Mouse (Mus musculus) limb, embryonic 11.5 days (tissue): ENCODE data around the gene Eftud2. TPM values are rescaled to one million over a fixed set of nuclear protein-coding genes. Genes with fewer than 3 reads are reported as not detected.

ENCODE experiments used
- ATAC-seq: fragments of 200-750 bp; cut with Nextera tagmentation; 2 replicates; pipeline ENCODE4 v1.8.0; 2017; ENCODE audit warnings: low read depth; ENCODE audit not compliant: insufficient number of reproducible peaks, low FRiP score, low TSS enrichment
- DNase-seq: peaks from one replicate; pipeline ENCODE4 v3.0.0-alpha.2; 2015; ENCODE audit warnings: low spot score
- H3K27ac ChIP-seq: fragments of 300-500 bp; sonication (generic); replicated peaks from 2 replicates; pipeline ENCODE4 v1.5.1; 2014; ENCODE audit warnings: low read depth, mild to moderate bottlenecking, low read length
- H3K27me3 ChIP-seq: fragments of 300-500 bp; sonication (generic); 2 replicates; pipeline ENCODE4 v1.6.1; 2014; ENCODE audit warnings: mild to moderate bottlenecking, low read length, mixed read lengths; ENCODE audit not compliant: control insufficient read depth, insufficient read depth
- H3K36me3 ChIP-seq: fragments of 300-500 bp; sonication (generic); 2 replicates; pipeline ENCODE4 v1.6.1; 2014; ENCODE audit warnings: mild to moderate bottlenecking, low read length, moderate library complexity, mixed read lengths; ENCODE audit not compliant: control insufficient read depth, insufficient read depth
- H3K4me1 ChIP-seq: fragments of 300-500 bp; sonication (generic); 2 replicates; pipeline ENCODE4 v1.6.1; 2014; ENCODE audit warnings: low read length, mixed read lengths; ENCODE audit not compliant: control insufficient read depth, insufficient read depth
- H3K4me2 ChIP-seq: fragments of 300-500 bp; sonication (generic); 2 replicates; pipeline ENCODE4 v1.6.1; 2014; ENCODE audit warnings: low read depth, mild to moderate bottlenecking, moderate library complexity; ENCODE audit not compliant: severe bottlenecking
- H3K4me3 ChIP-seq: fragments of 300-500 bp; sonication (generic); 2 replicates; pipeline ENCODE4 v1.5.1; 2014; ENCODE audit warnings: low read depth, low read length
- H3K9ac ChIP-seq: fragments of 300-500 bp; sonication (generic); 2 replicates; pipeline ENCODE4 v1.6.1; 2014; ENCODE audit warnings: mild to moderate bottlenecking, low read length
- H3K9me3 ChIP-seq: fragments of 300-500 bp; sonication (generic); 2 replicates; pipeline ENCODE4 v1.6.1; 2016; ENCODE audit warnings: low read length; ENCODE audit not compliant: control insufficient read depth
- WGBS: fragments of 180-500 bp; shearing (Covaris S2); extraction: QIAGEN DNeasy Blood & Tissue Kit; methylation state at CpG from one replicate; pipeline ENCODE4 v1.1.7; 2014; 5-methylcytosine and 5-hydroxymethylcytosine counted together
- polyA plus RNA-seq: library from polyadenylated mRNA; unstranded; fragments of >200 nt; fragmentation: Nextera tagmentation; extraction: Ambion mirVana; gene quantifications from 2 replicates; pipeline ENCODE4 v1.2.1, GENCODE M21; 2014

The Eftud2 gene
- polyA plus RNA-seq, 1 experiment from 2014 or later = 276 TPM

- H3K36me3 ChIP-seq = no peaks in the 10 kb centered on the region
- H3K27me3 ChIP-seq = no peaks in the 10 kb centered on the region
These were observed 60.9 kb downstream of the Eftud2 start for GRCm38 (mm10) chr11:102819783-102820385.

GRCm38 (mm10) chr11:102819021-102819782 lies 61.6 kb downstream of the Eftud2 start, which contains the start of gene Gjc1:
Gene Gjc1, minus strand, starts transcription at chr11:102819700.
- DNase-seq (peak; percentile 85), ATAC-seq (peak; percentile 73)
- Histone ChIP-seq H3K4me3 (peak within 1 kb of the TSS; percentile 95), H3K9me3 (no peaks in the 10 kb centered on the region), H3K27ac (peak within 1 kb of the TSS; percentile 100), H3K36me3 (no peaks in the 10 kb centered on the region), H3K27me3 (no peaks in the 10 kb centered on the region), H3K4me1 (peaks cover 6% of the 10 kb centered on the region; the same call in 1 of the 2 replicates), H3K9ac (peak within 1 kb of the TSS; percentile 100), H3K4me2 (peak within 1 kb of the TSS; percentile 82)
- 0% methylated on average over 59 of the region's 97 CpGs for WGBS

More at GRCm38 (mm10) chr11:102819783-102820385, 60.9 kb downstream of the Eftud2 start:
- peak overlapping the region; percentile 100 for H3K27ac ChIP-seq
- H3K4me1 ChIP-seq = peaks cover 6% of the 10 kb centered on the region; the same call in 1 of the 2 replicates
- peak overlapping the region; percentile 82 for H3K4me2 ChIP-seq
- ATAC-seq = peak; percentile 61; the same call in 1 of the 2 replicates
- H3K9ac ChIP-seq = peak overlapping the region; percentile 100
- no peak for DNase-seq
- 2% methylated on average over 14 of the region's 14 CpGs for WGBS
- no peaks in the 10 kb centered on the region for H3K9me3 ChIP-seq
- peak overlapping the region; percentile 95 for H3K4me3 ChIP-seq

DNA sequence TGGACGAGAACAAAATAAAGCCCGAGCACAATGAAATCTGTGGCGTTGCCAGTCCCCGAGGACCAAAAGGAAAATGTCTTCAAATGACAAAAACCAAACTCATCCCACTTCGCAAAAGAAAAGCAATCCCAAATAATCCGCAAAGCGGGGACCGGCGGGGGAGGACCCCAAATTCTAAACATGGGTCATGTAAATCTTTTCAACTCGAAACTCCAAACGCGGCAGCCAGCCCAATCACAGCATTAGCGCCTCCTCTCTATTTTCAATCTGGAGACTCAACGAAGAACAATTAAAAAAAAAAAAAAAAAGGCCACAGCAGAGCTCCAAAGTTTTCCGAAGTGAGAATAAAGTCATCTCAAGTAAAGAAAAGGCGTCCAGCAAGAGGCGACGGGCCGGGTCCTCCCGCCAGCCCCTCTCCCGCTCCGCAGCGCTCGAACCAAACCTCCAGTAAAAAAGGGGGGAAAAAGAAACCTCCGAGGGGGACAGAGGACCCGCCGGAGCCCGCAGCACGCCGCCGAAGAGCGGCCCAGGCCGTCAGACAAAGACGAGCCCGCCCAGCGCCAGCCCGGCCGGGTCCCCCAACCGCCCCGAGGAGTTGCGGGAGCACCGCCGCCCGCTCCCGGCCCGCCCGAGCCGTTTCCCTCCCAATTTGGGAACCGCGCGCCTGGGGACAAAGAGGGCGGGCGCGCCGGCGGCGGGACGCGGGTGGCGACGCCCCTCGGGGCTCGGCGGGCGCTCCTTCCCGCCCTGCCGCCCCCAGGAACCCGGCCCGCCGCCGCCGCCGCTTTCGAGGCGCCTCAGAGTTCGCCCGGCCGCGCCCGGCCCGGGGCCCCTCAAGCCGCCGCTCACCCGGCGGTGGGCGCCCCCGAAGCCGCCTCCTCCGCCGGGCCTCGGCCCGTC lies 62.4 kb downstream of the Eftud2 start:
- H3K36me3 ChIP-seq = no peaks in the 10 kb centered on the region
- ATAC-seq (0 out of 2 replicates have a peak, but pooled peaks have one; percentile 7), DNase-seq (peak; percentile 71)
- H3K27me3 ChIP-seq = no peaks in the 10 kb centered on the region
- H3K27ac ChIP-seq = peak overlapping the region; percentile 100
- under 1% methylated on average over 63 of the region's 92 CpGs for WGBS
- no peaks in the 10 kb centered on the region for H3K9me3 ChIP-seq
- H3K9ac ChIP-seq = peak overlapping the region; percentile 100
- H3K4me2 ChIP-seq = peak overlapping the region; percentile 82
- peak overlapping the region; percentile 95 for H3K4me3 ChIP-seq
- peaks cover 6% of the 10 kb centered on the region; the same call in 1 of the 2 replicates for H3K4me1 ChIP-seq

GRCm38 (mm10) chr11:102814881-102815280 lies 65.9 kb downstream of the Eftud2 start:
- Histone ChIP-seq H3K27ac (no peak overlapping the region), H3K4me2 (no peak overlapping the region), H3K9me3 (no peaks in the 10 kb centered on the region), H3K36me3 (peaks cover 6% of the 10 kb centered on the region; the same call in 1 of the 2 replicates), H3K4me3 (no peak overlapping the region), H3K9ac (no peak overlapping the region), H3K4me1 (peaks cover 8% of the 10 kb centered on the region; the same call in 1 of the 2 replicates), H3K27me3 (no peaks in the 10 kb centered on the region)
- ATAC-seq (no peak), DNase-seq (no peak)

- no peaks in the 10 kb centered on the region for H3K27me3 ChIP-seq
- no peak overlapping the region for H3K4me2 ChIP-seq
- H3K27ac ChIP-seq = no peak overlapping the region
- H3K4me3 ChIP-seq = no peak overlapping the region
- no peak overlapping the region for H3K9ac ChIP-seq
- peaks cover 5% of the 10 kb centered on the region; the same call in 1 of the 2 replicates for H3K4me1 ChIP-seq
- DNase-seq (no peak), ATAC-seq (no peak)
- 60% methylated on average over 4 of the region's 4 CpGs for WGBS
- peaks cover 6% of the 10 kb centered on the region; the same call in 1 of the 2 replicates for H3K36me3 ChIP-seq
- H3K9me3 ChIP-seq = no peaks in the 10 kb centered on the region
These were observed 69.9 kb downstream of the Eftud2 start for GRCm38 (mm10) chr11:102810721-102811485.

DNA sequence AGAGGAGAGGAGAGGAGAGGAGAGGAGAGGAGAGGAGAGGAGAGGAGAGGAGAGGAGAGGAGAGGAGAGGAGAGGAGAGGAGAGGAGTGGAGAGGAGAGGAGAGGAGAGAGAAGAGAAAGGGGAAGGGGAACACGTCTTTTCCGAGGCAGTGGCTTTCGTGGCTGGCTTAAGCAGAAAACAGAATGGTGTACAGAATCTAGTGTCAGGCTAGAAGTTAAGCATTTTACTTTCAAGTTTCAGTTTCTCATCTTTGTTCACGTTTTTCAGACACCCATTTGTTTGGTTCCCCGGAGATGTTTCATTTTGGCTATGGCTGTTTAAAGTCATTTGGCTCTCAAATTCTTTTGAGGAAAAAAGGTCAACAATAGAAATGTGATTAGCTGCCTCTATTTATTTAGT lies 72.5 kb downstream of the Eftud2 start:
- Histone ChIP-seq H3K27me3 (no peaks in the 10 kb centered on the region), H3K36me3 (peaks cover 13% of the 10 kb centered on the region; the same call in 1 of the 2 replicates), H3K4me2 (no peak overlapping the region), H3K27ac (no peak overlapping the region), H3K4me1 (0 out of 2 replicates have a peak, but pooled peaks cover 2% of the 10 kb centered on the region), H3K9me3 (0 out of 2 replicates have a peak, but pooled peaks cover 4% of the 10 kb centered on the region), H3K9ac (no peak overlapping the region), H3K4me3 (no peak overlapping the region)
- ATAC-seq (no peak), DNase-seq (no peak)
- 84% methylated on average over 5 of the region's 5 CpGs for WGBS

GRCm38 (mm10) chr11:102803453-102803852 lies 77.3 kb downstream of the Eftud2 start:
- no peak for ATAC-seq
- no peak overlapping the region for H3K4me3 ChIP-seq

More at GRCm38 (mm10) chr11:102803453-102803852, 77.3 kb downstream of the Eftud2 start:
- H3K36me3 ChIP-seq = peaks cover 17% of the 10 kb centered on the region
- no peak for DNase-seq
- 85% methylated on average over 5 of the region's 5 CpGs for WGBS
- no peaks in the 10 kb centered on the region for H3K4me1 ChIP-seq
- H3K4me2 ChIP-seq = no peak overlapping the region
- no peak overlapping the region for H3K9ac ChIP-seq
- H3K27me3 ChIP-seq = no peaks in the 10 kb centered on the region
- H3K9me3 ChIP-seq = 0 out of 2 replicates have a peak, but pooled peaks cover 4% of the 10 kb centered on the region
- H3K27ac ChIP-seq = no peak overlapping the region
